Comparison of ENCODE assay signal across 8 mouse cellular contexts in the genomic region with DNA sequence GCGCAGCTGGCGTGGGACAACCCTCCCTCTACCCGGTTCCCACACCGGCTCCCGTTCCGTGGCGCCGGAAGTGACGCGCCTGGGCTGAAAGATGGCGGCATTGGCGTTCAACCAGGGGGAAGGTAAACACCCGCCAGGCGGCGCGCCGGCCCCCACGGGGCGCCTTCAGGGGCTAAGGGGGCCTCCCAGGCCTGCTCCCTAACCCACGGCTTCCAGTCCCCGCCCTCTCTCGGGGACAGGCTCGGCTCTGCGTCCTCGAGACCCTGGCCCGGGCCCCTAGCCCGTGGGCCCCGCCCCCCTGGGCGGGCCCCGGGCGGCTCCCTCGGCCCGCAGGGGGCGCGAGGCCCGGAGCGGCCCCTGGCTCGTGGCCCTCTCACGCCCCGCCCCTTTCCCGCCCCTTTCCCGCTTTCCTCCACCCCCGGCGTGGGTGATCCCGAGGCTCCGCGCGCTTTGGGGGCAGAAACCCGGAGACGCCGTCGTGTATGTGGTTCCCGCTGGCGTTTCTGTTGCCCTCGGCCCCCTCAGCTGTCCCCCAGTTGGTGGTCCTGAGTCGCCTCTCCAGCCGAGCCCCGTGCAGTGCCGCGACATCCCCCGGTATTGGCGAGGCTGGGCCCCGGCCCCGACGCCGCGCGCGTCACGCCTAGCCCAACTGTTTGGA. TPM values are rescaled to one million over a fixed set of nuclear protein-coding genes. Genes with fewer than 3 reads are reported as not detected.
DNase-seq lines count a peak whose midpoint lies in the region; ATAC-seq lines count a peak whose summit lies in the region.

A gene (plus strand): TSS at position 68 of the 658 bp plus-strand sequence.

- H3K9ac ChIP-seq in hindbrain, embryonic 16.5 days (ENCODE audit: low read depth, low read length), result peak within 1 kb of the TSS; percentile 77

- ATAC-seq in hindbrain, embryonic 16.5 days, result peak; percentile 92

- WGBS in hindbrain, embryonic 16.5 days, result 12% methylated on average over 35 of the region's 70 CpGs

- peak within 1 kb of the TSS; percentile 66 for H3K4me3 ChIP-seq in hindbrain, embryonic 16.5 days (ENCODE audit: low read length)

- H3K9me3 ChIP-seq in hindbrain, embryonic 16.5 days (ENCODE audit: control insufficient read depth, low read length), result no peaks in the 10 kb centered on the region

- H3K27ac ChIP-seq in hindbrain, embryonic 16.5 days (ENCODE audit: low read depth, low read length), result peak within 1 kb of the TSS; percentile 85

- DNase-seq in ZHBTc4 (ENCODE audit: low read depth, low spot score), result peak; percentile 90
- DNase-seq in cerebellum, postnatal 4 days (ENCODE audit: low spot score in 2 of 2), result peak; percentile 46 to 76
- peak; percentile 68 for DNase-seq in gastrocnemius, adult 18-20 months (ENCODE audit: low spot score)
- peak; percentile 75 for DNase-seq in left cerebral cortex, adult 11 months (ENCODE audit: low spot score)
- peak; percentile 83 for DNase-seq in lung, postnatal 36 days
- peak; percentile 83 for DNase-seq in retina, embryonic 14.5 days (ENCODE audit: low spot score)
- DNase-seq in thymus, postnatal 4 days, result peak; percentile 89

- peaks cover 39% of the 10 kb centered on the region for H3K27me3 ChIP-seq in hindbrain, embryonic 16.5 days (replicated peaks; ENCODE audit: control insufficient read depth, insufficient read depth, low read length)

- H3K4me2 ChIP-seq in hindbrain, embryonic 16.5 days (ENCODE audit: low read length), result peak within 1 kb of the TSS; percentile 58

- no peaks in the 10 kb centered on the region for H3K36me3 ChIP-seq in hindbrain, embryonic 16.5 days (ENCODE audit: control insufficient read depth, insufficient read depth, low read length)

- H3K4me1 ChIP-seq in hindbrain, embryonic 16.5 days (ENCODE audit: control insufficient read depth, insufficient read depth, low read depth, low read length), result no peaks in the 10 kb centered on the region

RNA-seq across cellular contexts. Expression of the gene that starts here (rescaled TPM):
- total RNA-seq in gastrocnemius, adult 18-20 months (2021), result 1 to 10 TPM; 5.7 to 6.1 TPM
- polyA plus RNA-seq in hindbrain, embryonic 16.5 days (2015; fragmentation: Nextera tagmentation; extraction: Ambion mirVana), result 9.1 and 9.2 TPM in 2 replicates

Comparison
In these comparisons a context has a peak if more than half of its experiments do, and no peak if none do; other contexts are left out.
1. Peak in every context shown above with its lines: DNase-seq, ATAC-seq, H3K4me3 ChIP-seq and H3K27ac ChIP-seq.